ENCODE assay signal across 8 mouse cellular contexts in genomic region chr5:64159781-64160704, GRCm38 (mm10). TPM values are rescaled to one million over a fixed set of nuclear protein-coding genes. Genes with fewer than 3 reads are reported as not detected.
DNase-seq lines count a peak whose midpoint lies in the region; ATAC-seq and TF ChIP-seq lines count a peak whose summit lies in the region.

No protein-coding gene starts in this region.

- no peaks in the 10 kb centered on the region for H3K9me3 ChIP-seq in forebrain, embryonic 15.5 days
- H3K9me3 ChIP-seq in lung, embryonic 14.5 days (ENCODE audit: low read depth, low read length), result no peaks in the 10 kb centered on the region

- peaks cover 19% of the 10 kb centered on the region for H3K4me1 ChIP-seq in forebrain, embryonic 15.5 days
- H3K4me1 ChIP-seq in lung, embryonic 14.5 days (ENCODE audit: insufficient read depth), result peaks cover 24% of the 10 kb centered on the region

- under 1% methylated on average over 43 of the region's 63 CpGs for WGBS in forebrain, embryonic 15.5 days
- WGBS in lung, embryonic 14.5 days, result under 1% methylated on average over 60 of the region's 63 CpGs

- intact Hi-C loops in heart, postnatal 36 days (cut with DNase I), result loop anchor here (5.0 kb wide), 1 partner anchor 42 kb away; no protein-coding TSS in a partner anchor

- peak overlapping the region; percentile 100 for H3K4me2 ChIP-seq in forebrain, embryonic 15.5 days (replicated peaks)
- H3K4me2 ChIP-seq in lung, embryonic 14.5 days, result peak overlapping the region; percentile 99

- peak overlapping the region; percentile 65 for H3K9ac ChIP-seq in forebrain, embryonic 15.5 days (replicated peaks)
- H3K9ac ChIP-seq in lung, embryonic 14.5 days, result peak overlapping the region; percentile 58

- H3K4me3 ChIP-seq in forebrain, embryonic 15.5 days, result peak overlapping the region; percentile 74
- H3K4me3 ChIP-seq in lung, embryonic 14.5 days (ENCODE audit: low read depth, low read length), result peak overlapping the region; percentile 75

- DNase-seq in CD4-positive, CD25-positive, alpha-beta regulatory T cell, adult 2 months (ENCODE audit: low read depth, low spot score), result peak; percentile 78
- DNase-seq in brain, embryonic 18.5 days (ENCODE audit: low read depth, low spot score), result peak; percentile 14
- DNase-seq in heart, postnatal 36 days, result peak; percentile 67 to 74
- DNase-seq in layer of hippocampus, adult 8-10 months (ENCODE audit: low spot score in 2 of 2), result peak; percentile 57 to 61
- DNase-seq in lung, embryonic 14.5 days, result peak; percentile 77
- peak; percentile 68 for DNase-seq in testis, postnatal 10 days (ENCODE audit: low spot score)

- no peaks in the 10 kb centered on the region for H3K36me3 ChIP-seq in forebrain, embryonic 15.5 days
- peaks cover 3% of the 10 kb centered on the region; the same call in 1 of the 2 replicates for H3K36me3 ChIP-seq in lung, embryonic 14.5 days (ENCODE audit: insufficient read depth)

- TF ChIP-seq CTCF in lung, embryonic 14.5 days (IDR thresholded peaks at IDR 0.05; ENCODE audit: low read depth), result peak; percentile 48

- no peak overlapping the region for H3K27ac ChIP-seq in forebrain, embryonic 15.5 days (replicated peaks)
- peak overlapping the region; percentile 64 for H3K27ac ChIP-seq in lung, embryonic 14.5 days (ENCODE audit: low read depth)

- ATAC-seq in forebrain, embryonic 15.5 days (replicated peaks), result peak; percentile 84
- peak; percentile 47 for ATAC-seq in lung, embryonic 14.5 days (ENCODE audit: insufficient read depth)
- ATAC-seq in neutrophil, adult 5-6 weeks (ENCODE audit: extremely low read depth, insufficient number of reproducible peaks, low FRiP score, poor library complexity, severe bottlenecking), result peak; percentile 36

- peaks cover 5% of the 10 kb centered on the region; the same call in 1 of the 2 replicates for H3K27me3 ChIP-seq in forebrain, embryonic 15.5 days
- no peaks in the 10 kb centered on the region for H3K27me3 ChIP-seq in lung, embryonic 14.5 days (ENCODE audit: insufficient read depth, low read length)

RNA-seq across cellular contexts. Expression of gene Tbc1d1, which starts 3.9 kb away (rescaled TPM):
- polyA plus RNA-seq in forebrain, embryonic 15.5 days (2015; fragmentation: Nextera tagmentation; extraction: Ambion mirVana), result 12.2 and 12.3 TPM in 2 replicates
- total RNA-seq in heart, postnatal 36 days (2021), result 10 to 100 TPM; 15.3 to 18.5 TPM
- 10 to 100 TPM; 26.0 to 30.5 (median 28.4) TPM for total RNA-seq in layer of hippocampus, adult 8-10 months (2022)
- 54.4 and 58.7 TPM in 2 replicates for polyA plus RNA-seq in lung, embryonic 14.5 days (2014; fragmentation: Nextera tagmentation; extraction: Ambion mirVana)
- total RNA-seq in neutrophil, adult 5-6 weeks (2017), result 87.0 and 89.8 TPM in 2 replicates

Comparison
In these comparisons a context has a peak if more than half of its experiments do, and no peak if none do; other contexts are left out.
1. DNase-seq: peak in every context shown above with its lines; median percentile 78 in CD4-positive, CD25-positive, alpha-beta regulatory T cell, adult 2 months; 77 in lung, embryonic 14.5 days; 70 in heart, postnatal 36 days; 68 in testis, postnatal 10 days; 59 in layer of hippocampus, adult 8-10 months; 14 in brain, embryonic 18.5 days.